Mouse (Mus musculus): Measurements from ENCODE around the gene Gm20532.

Gene Gm20532

DNA sequence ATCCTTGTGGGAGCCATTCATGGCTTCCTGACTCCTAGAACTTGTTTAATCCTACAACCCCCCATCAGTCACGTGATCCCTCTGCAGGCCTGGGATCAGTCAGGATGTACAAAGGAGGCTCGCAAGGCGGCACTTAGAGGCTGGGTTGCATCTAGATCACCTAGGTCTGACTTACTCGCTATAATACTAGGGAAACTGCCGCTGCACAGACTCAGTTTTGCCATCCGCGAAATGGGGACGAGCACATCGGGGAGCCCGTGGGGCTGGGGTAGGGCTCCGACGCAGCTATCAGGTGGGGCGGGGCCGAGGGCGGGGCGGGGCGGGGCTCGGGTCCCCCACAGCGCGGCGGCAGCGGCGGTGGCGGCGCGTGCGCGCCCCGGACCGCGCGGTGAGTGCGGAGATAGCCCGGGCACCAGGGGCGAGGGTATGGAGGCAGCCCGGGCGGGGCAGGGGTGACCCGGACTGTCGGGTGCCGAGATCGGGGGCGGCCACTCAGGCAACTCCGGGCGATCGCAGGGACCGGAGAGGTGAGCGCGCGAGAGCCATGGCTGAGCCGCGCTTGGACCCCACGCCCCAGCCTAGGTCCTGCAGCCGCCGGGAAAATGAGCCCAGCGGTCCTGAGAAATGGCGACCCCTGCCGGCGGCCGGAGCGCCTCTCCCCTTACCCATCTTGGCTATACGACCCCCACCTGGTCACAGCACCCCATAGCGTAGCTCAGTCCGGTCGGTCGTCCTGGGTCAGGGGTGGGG is at the start of gene Gm20532:
Gm20532 (plus strand) TSS at position 346 of the 750 bp plus-strand sequence.
- peak; percentile 62 for DNase-seq (ENCODE audit: low read depth)

DNA sequence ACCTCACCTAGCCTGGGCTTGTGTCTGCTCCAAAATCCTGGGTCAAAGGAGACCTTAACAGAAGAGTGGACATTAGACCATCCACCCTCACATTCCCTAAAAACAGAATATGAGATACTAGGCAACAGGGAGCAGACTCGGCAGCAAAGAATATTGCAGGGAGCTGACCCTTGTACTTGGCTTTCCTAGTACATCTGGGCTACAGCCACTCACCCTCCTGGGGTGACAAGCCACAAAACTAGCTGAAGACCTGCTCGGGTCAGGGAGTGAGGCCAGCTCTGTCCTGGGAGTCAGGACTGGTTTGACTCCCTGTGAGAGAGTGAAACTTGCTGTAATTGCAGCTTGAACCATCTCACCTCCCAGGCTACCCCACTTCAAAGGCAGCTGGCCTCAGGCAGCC is 46.9 kb upstream of the Gm20532 start:
- no peak for DNase-seq (ENCODE audit: low read depth)

DNA sequence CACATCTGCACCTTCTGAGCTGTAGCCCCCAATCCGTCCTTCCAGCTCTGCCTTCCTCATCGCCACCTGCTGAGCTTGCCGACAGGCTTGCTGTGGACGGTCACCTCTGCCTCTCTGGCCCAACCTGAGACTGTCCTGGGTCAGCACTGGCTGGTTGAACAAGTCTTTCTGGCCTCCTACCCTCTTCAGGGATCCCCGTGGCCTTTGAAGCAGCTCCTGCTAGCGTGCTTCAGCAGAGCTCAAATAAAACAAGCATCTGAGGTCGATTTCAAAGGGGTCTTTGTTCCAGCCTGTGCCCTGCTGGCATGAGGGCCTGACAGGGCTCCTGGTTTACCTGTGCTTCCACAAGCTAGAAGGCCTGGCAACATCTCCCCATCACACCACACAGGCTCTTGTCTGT is 45.7 kb upstream of the Gm20532 start:
- DNase-seq (ENCODE audit: low read depth): no peak

- DNase-seq (ENCODE audit: low read depth): no peak
Observed at GRCm38 (mm10) chr2:26541258-26541910, 45.1 kb upstream of the Gm20532 start.

DNA sequence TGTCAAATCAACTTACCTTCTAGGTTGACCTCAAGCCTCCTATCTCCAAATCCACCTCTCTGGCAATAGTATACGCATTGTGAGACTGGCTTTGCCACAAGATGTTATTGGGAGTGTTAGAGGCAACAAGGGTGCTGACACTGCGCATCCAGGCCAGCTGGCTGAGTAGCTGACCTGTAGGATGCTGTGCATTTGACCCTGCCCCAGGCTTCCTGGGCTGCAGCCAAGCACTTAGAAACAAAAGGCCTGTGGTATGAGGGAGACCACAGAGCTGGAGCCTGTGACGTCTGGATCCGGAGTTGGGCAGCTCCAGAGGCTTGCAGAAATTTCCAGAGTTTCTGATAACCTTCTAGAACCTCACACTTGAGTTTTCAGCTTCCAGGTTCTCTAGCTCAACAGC is 43.3 kb upstream of the Gm20532 start:
- DNase-seq (ENCODE audit: low read depth): no peak

DNA sequence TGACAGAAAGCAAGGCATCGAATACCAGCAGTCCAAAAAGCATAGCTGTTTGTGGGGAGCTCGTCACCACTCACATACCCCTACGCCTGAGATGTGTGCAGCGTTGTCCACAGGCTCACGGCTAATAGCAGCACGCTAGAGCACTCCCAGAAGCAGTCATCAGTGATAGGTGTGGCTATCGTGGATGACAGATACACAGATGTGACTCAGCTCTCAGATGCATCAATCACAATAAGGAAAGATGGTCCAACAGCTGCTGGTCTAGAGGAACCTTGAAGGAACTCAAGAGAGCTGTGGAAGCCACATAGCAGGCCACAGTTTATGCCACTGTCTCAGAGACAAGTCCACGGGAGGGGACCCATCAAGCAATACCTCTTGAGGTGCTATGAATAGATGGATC is 42.7 kb upstream of the Gm20532 start:
- DNase-seq (ENCODE audit: low read depth): no peak

GRCm38 (mm10) chr2:26544265-26544664 is 42.2 kb upstream of the Gm20532 start:
- DNase-seq (ENCODE audit: low read depth): no peak

GRCm38 (mm10) chr2:26547481-26547880 is 39.0 kb upstream of the Gm20532 start:
- no peak for DNase-seq (ENCODE audit: low read depth)

GRCm38 (mm10) chr2:26549801-26550200 is 36.6 kb upstream of the Gm20532 start:
- DNase-seq (ENCODE audit: low read depth): no peak

DNA sequence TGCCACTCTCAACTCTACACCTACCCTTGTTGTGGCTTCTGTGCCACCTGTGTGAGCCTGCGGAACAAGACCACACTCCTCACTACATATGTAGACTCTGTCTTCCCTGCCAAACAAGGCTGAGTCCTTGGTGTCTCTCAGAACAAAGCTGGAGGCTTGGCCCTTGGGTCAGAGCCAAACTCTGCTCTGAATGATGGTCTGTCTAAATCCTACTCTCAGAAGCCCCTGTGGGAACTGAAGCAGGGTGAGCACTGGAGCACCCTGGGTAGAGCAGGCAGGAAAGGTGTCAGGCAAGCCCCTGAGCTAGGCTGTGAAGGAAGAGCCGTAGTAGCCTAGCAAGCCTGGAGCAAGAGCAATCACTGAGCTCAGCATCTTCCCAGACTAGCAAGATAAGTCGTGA is 36.2 kb upstream of the Gm20532 start:
- DNase-seq (ENCODE audit: low read depth): peak; percentile 39

DNA sequence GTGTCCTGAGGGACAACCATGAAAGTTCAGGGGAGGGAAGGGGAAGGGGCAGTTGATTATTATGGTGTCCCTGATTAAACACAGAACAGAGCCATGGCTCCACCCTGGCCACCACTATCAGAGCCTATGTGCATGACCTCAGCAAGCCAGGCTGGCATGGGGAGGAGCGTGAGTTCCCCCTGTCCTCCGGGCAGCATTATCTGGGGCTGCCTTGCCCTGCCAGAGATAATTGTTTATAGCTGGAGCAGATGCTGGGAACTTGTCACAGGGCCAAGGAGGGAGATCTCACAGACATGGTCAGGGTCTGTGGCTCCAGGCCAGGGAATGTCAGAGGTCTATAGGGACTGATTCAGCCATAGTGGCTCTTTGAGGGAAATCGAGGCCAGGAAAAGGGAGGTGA is 35.7 kb upstream of the Gm20532 start:
- DNase-seq (ENCODE audit: low read depth): no peak

DNA sequence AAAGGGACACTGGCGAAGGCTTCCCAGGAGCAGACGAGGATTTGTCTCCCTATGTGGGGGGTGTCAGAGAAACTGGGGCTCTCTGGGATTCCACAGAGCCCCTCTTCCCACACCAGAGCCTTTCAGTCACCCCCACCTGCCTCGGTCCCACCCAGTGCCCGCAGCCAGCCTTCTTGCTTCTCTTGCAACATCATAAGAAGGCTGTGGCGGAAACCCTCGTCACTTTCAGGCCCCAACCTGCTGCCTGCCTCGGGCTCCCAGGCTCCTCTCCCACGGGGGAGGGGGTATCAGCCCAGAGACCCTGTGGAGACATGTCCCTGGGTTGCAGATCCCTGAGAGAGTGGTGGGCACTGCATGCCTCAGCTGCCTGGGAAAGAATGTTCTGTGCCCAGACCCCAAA is 35.0 kb upstream of the Gm20532 start:
- DNase-seq (ENCODE audit: low read depth): peak; percentile 48

GRCm38 (mm10) chr2:26552066-26552465 is 34.4 kb upstream of the Gm20532 start:
- peak; percentile 54 for DNase-seq (ENCODE audit: low read depth)

DNA sequence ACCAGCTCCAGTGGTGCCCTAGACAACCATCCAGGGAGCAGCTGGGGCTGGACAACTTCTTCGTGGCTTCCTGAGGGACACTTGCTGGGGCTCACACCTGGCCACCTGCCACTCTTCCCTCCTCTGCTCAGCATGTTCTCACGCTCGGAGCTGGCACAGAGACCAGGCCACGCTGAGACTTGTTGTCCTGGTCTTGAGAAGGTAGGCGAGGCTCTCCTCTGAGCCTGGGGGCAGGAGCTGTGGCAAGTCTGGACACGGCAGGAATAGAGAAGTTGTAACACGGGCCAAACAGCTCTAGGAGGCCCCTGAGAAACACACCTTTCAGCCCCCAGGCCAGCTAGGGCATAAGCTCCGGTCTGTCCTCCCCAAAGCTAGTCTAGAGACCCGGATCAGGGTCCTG is 32.5 kb upstream of the Gm20532 start:
- no peak for DNase-seq (ENCODE audit: low read depth)

DNA sequence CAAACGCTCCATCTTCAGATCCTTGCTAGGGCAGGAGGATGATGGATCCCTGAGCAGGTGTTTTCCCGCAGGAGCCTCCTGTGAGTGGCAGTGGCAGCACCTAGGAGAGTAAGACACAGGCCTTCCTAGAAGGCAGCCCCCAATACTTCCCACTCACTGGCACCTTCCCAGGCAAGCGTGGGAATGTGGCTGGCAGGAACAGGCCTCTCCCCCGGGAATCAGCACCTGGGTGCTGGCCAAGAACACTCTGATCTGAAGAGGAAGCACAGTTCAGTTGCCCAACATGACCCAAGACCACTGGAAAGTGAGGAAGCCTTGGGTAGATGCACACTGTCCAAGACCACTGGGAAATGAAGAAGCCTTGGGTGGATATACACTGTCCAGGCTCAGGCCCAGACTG is 31.4 kb upstream of the Gm20532 start:
- no peak for DNase-seq (ENCODE audit: low read depth)

DNA sequence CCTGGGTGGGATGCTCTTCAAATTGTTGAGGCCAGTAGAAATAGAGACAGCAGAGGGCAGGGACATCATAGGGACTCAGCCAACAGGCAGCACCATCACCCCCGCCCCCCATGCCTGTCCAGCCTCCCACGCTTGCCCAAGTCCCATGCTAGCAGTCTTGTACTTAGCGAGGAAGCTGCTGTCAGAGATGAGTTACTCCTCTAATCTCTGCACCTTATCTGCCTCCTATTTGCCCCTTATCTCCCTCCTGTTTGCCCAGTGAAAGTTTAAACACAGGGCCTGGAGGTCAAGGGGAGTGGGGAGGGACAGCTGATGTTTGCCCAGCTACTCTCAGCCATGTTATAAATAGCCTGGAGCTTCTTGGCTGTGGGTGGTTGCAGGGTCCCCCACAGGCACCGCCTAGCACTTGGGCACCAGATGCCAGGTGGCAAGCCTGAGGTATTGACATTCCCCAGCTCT is 29.9 kb upstream of the Gm20532 start:
- no peak for DNase-seq (ENCODE audit: low read depth)

DNA sequence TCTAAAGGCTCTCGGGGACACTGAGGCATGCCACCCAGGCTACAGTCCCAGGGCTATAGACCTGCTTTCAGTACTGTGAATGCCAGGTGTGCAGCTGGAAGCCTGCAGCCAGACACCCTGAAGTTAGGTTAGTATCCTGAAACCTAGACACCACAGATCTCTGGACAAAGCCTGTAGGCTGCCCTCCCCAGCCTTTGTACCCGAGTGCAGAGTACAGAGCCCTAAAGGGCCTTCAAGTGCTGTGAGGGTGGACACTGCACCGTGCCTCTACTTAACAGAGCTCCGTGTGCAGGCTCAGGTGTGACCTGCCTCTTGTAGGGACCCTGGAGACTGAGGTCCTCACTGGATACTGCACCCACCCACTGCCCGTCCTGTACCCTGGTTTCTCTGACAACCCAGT is 25.9 kb upstream of the Gm20532 start:
- DNase-seq (ENCODE audit: low read depth): no peak

DNA sequence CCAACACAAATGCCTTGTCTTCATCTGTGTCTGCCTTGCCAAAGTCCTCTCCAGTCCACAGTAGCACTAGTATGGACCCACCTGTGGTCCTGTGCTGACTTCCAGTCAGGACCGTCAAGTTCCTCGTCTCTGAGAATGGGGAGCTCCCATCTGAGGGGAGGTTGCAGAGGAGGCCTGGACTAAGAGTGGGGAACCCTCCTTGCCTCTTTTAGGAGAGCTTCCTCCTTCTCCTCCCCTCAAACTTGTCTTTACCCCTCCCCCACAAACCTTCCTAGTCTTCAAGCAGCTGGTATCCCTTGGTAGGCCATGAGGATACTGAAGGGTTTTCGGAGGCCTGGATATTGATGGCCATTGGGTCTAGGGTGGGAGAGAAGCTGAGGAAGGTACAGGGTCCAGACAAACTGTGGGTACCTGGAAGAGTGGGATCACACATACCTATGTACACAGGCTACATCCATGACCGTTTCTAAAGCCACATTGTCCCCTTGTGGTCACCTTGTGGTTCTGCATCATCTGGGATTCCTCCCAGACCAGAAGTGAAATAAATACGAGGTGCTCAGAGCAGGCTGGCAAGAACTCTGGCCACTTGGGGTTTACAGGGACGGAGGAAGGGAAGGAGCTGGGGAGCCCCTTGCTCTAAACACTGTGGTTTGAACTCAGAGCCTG is 25.0 kb upstream of the Gm20532 start:
- DNase-seq (ENCODE audit: low read depth): peak; percentile 60

GRCm38 (mm10) chr2:26566221-26566620 is 20.2 kb upstream of the Gm20532 start:
- DNase-seq (ENCODE audit: low read depth): peak; percentile 81

DNA sequence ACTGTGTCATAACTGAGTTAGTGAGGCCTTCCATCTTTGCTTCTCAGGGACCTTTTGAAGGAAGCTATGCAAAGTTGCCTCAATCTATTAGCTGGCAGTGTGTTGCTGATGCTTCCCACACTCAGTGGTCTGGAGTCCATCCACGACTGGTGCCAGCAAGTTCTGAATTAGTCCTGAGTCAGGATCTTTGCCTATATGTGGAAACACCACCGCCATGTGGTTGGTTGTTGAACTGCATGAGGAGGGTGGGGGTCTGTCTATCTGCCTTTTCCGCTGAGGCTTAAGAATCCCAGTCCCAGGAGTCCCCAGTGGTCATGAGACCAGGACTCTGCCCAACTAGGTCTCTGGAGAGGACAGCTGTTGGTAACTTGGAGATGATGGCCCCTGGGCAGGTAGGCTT is 16.4 kb upstream of the Gm20532 start:
- peak; percentile 72 for DNase-seq (ENCODE audit: low read depth)

GRCm38 (mm10) chr2:26571400-26571799 is 15.0 kb upstream of the Gm20532 start:
- no peak for DNase-seq (ENCODE audit: low read depth)

GRCm38 (mm10) chr2:26571826-26572225 is 14.6 kb upstream of the Gm20532 start:
- DNase-seq (ENCODE audit: low read depth): no peak

DNA sequence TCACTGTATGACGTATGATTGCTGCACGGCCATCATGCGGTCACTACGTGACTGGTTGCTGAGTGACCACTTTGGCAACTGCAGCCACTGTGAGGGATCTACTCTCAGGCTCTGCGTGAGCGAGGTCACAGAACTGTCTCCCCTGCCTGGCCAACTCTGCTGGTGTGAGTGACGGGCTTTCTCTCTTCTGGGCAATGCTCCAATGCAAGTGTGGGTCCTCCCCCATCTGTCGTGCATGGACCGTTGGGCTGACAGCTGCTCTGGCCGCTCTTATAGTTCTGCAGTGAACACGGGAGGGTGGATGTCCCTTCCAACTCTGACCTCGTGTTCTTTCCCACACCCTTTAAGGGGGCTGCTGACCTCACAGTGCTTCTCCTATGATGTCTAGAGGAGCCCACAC is 13.0 kb upstream of the Gm20532 start:
- no peak for DNase-seq (ENCODE audit: low read depth)
